Mouse (Mus musculus) heart, adult 8-10 months (tissue): ENCODE data around the gene Mtmr3. TPM values are rescaled to one million over a fixed set of nuclear protein-coding genes. Genes with fewer than 3 reads are reported as not detected.

Experiments
- DNase-seq: peaks from one replicate; pipeline ENCODE4 v3.0.0; 2022; ENCODE audit warnings: low spot score
- total RNA-seq, 4 experiments: library from RNA; stranded (reverse); gene quantifications; 2 replicates each; pipeline ENCODE4 v1.2.4; 2022

Gene Mtmr3
- total RNA-seq, 4 experiments from 2014 or later = 46.6 to 51.9 (median 49.2) TPM

DNA sequence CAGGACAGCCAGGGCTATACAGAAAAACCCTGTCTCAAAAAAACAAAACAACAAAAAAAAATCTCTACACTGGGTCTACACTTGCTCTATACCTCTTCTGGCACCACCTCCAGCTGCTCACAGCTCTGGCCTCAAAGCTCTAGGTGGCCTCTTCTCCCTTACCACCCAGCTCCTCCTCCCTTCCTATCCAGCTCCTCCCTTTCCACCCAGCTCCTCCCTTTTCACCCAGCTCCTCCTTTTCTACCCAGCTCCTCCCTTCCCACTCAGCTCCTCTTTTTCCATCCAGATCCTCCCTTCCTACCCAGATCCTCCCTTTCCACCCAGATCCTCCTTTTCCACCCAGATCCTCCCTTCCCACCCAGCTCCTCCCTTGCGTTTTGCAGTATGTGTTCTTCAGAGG is 127.2 kb downstream of the Mtmr3 start:
- DNase-seq = no peak

DNA sequence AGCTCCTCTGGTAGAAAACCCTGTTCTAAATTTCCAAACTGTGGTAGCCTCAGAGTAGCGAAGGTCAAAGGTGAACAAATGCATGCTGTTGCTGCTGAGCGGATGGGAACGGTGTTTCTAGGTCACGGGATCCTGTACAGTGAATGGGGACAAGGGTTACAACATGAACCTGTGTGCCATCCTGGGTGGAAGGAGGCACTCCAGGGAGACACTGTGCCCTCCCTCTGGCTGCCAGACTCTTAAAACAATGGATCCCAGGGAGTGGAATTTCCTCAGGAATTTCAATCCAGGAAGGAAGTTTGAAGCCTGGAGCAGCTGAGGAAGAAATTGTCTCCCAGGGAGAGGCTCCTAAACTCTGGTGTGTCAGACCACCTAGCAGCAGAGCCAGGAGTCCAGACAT is 128.5 kb downstream of the Mtmr3 start:
- peak; percentile 9 for DNase-seq

DNA sequence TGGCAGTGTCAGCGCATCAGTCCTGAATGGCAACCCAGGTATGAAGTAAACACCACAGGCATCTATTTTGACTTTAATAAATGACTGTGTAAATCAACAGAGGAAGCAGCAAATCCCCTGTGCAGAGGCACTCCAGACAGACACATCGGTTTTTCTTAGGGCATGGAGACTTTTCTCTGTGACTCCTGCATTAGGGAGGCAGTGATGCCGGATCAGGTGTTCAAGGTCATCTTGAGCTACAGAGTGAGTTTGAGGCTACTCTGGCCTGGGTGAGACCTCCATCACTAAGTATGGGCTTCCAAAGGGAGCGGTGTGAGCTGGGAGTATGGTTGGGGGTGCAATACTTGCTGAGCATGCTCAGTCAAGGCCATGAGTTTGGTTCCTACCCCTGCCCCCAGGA is 130.0 kb downstream of the Mtmr3 start:
- DNase-seq = no peak

DNA sequence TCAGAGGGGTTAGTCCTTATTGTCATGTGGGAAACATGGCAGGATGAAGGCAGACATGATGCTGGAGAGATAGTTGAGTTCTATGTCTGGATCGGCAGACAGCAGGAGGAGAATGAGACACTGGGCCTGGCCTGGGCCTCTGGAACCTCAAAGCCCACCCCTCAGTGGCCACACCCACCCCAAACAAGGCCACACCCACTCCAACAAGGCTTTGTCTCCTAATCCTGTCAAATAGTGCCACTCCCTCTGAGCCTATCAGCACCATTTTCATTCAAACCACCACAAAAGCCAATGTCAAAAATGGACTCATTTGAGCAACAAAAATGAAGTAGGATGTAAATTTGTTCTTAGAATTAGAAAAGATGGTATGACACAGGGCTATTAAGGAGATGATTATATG is 130.5 kb downstream of the Mtmr3 start:
- DNase-seq = no peak

- DNase-seq = no peak
Measured at GRCm38 (mm10) chr11:4462868-4463267, 131.8 kb downstream of the Mtmr3 start.

DNA sequence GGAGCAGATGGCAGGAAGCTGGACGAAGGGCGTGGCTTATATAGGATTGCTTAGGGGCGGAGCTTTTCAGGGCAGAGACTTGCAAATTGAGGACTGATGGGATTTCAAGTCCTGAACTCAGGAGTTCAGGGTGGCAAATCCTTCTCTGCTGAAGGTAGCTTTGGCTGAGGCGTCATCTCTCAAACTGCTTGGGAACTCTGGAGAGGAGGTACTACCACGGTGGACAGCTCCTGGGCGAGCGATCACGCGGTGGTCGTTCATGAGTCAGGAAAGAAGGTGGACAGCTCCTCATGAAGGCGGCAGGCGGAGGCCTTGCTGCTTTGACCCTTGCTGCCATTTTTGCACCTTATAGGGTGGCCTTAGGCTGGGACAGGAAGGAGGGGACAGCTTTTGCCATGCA is 133.5 kb downstream of the Mtmr3 start:
- DNase-seq = no peak

DNA sequence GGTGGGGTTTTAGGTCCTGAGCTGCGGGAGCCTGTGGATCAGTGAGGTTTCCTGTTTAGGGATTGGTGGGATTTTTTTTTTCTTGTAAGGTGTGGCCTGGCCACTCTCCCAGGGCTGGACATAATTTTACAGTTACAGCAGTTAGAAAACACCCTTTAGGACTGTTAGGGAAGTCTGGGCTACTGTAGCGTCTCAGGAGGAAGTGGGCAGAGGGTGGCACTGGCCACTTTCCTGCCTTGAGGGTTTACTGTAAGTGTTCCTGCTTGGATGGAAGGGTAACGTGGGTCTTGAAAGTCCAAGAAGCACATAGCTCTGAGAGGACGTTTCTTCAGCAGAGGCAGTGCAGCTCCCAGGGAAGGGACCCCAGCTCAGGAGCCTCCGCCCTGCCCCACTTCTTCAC is 134.0 kb downstream of the Mtmr3 start:
- no peak for DNase-seq

DNA sequence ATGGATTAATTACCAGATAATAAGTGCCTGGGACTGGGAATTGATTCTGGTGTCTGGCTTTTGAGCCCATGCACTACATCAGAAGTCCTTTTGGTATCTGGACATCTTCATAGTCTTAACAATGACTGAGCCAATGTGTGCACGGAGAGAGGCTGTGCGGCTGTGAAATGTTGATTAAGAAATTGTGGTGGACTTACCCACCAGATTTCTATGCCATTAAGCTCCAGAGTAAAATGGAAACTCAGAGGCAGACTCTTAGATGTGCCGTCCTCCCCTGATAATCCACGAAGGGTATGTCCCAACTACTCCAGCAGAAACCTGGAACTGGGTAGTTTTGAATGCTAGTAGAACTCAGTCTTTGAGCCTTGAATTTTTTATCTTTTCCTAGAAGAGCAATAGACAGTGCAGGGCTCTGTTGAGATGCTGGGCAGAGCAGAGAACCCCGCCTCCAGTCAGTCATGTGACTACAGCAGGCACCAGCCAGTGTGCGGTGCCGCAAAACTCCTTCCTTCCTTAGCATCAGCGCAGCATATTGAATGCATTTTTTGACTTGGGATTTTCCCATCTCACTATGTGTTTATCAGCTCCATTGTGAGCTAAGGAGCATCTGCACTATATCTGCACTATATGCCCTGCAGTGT is 139.6 kb downstream of the Mtmr3 start:
- no peak for DNase-seq

DNA sequence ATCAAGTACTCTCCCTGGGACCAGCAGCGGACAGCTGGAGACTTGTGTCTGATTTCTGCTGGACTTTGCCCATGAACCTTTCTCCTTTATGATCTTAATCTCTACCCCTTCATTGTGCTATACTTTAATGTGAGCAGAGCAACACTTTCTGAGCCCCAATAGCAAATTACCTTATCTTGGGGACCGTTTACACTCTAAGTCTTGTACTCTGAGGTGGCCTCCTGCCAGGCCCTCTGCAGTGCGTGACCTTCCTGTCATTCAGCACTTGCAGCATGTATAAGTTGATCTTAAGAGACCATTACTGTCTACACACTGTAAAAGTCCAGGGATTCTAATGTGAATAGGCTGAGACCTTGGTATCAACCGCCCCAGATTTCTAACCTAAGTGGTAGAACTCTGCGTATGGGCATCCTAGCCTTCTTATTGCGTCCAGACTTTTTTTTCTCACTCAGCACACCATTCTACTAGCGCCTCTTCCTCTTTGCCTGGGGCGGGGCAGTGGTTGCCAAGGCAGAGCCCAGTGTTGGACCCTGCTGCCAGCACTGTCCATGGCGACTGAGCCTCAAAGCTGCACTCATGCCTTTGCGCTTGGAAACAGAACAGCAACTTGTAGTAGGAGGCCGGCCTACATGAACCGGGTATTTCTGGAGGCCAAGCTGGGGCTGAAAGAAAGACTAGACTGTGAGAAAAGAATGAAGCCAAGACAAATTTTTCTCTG is 142.0 kb downstream of the Mtmr3 start:
- DNase-seq = no peak

DNA sequence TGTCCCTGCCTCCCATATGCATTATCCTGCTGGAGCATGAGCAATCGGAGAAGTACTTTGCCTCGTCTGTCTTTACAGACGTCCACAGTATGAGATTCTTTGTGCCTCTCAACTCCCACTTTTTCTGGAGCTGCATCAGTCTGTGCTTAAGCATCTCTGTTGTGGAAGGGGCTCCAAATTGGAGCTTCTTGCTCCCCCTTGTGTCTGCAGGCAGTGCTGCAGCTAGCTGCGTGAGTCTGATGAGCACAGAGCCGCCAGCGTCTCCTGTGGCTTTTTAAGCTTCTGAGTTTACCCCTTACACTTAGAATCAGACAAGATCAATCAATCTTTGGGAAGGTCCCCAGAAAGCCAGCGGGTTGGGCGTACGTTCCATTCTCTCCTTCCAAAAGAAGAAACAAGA is 143.5 kb downstream of the Mtmr3 start:
- peak; percentile 13 for DNase-seq

GRCm38 (mm10) chr11:4446195-4446868 is 148.3 kb downstream of the Mtmr3 start:
- DNase-seq = no peak

GRCm38 (mm10) chr11:4442280-4442679 is 152.4 kb downstream of the Mtmr3 start:
- no peak for DNase-seq

DNA sequence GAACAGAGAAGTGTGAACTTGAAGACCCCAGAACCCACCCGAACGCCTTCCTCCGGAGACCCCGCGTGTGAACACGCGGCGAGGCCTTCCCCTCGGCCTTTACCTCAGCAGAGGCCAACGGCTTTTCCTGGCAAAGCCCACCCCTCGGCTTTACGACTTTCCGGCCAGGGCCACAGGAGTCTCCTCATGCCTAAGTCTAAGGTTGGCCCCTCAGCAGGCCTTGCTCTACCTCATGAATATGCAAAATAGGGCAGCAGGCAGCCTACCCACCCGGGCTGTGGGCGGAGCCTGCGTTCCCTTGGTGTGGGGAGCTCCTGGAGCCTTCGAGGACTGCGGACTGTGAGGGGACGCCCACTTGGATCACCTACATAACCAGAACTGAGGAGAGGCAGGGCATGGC is 153.7 kb downstream of the Mtmr3 start, which contains the start of gene Hormad2:
Gene Hormad2 (minus strand): TSS at position 128 of the 400 bp plus-strand sequence.
- no peak for DNase-seq

DNA sequence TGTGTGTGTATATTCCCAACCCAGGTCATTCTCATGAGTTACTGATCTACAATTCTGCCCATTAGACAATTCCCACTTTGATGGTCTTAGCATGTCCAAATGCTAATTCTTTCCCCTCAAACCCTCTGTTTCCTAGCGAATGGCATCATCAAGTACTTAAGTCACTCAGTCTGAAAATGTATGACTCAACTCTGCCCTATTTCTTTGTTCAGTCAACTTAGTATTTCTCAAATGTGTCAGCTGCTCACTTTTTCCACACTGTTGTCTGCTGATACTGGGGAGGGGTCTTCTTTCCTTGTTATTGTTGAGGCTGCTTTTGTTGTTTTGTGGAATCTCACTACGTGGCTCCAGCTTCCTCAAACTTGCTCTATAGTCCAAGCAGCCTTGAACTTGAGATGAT is 156.5 kb downstream of the Mtmr3 start:
- no peak for DNase-seq

DNA sequence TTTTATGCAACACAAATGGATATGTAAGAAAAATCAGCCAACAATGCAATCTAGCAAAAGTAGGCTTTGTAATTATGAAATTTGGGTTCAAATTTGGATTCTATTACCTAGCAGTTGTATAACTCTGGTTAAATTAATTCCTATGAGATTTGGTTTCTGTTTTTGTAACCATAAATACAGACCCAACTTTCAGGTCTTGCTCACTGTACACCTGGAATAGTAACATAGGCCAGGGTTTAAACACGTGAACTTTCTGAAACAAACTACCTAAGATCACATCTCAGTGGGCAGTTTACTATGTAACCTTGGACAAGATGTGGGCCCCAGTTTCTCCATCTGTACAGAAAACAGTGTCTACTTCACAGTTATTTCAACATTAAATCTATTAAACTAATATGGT is 157.3 kb downstream of the Mtmr3 start:
- no peak for DNase-seq

DNA sequence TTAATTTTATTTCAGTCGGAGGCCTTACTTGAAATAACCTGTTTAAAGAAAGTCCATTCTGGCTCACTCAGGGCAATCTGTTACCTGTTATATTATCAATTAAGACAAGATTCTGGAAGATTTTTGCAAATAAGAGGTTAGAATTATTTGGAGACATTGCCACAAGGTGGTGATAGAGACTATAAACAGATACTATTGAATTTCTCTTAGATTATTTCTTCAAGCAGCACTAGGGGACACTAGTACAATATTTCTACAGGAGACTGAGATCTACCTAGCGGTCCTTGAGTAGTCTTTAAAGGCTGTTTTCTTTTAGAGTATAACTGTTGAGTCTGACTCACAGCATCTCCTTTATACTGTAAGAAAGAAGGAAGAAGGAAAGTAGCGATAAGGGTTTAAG is 158.0 kb downstream of the Mtmr3 start:
- DNase-seq = peak; percentile 21

DNA sequence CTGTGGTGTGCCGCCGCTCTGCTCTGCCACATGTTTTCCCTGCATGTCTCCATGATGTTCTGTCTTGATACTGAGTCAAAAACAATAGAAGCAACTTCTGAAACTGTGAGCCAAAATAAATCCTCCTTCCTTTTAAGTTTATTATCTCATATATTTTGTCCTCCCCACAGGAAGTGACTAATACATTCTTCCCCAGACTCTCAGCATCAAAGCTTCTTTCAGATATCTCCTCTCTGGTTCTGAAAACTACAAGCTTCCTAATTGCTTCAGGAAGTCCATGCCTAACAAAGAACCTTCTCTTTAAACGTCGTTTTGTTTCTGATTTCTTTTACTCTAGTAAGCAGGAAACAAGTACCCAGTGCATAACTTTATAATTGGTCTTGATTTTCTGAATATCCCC is 160.2 kb downstream of the Mtmr3 start:
- DNase-seq = no peak

Other genes with a start within 250 kb of the Mtmr3 start
- not detected for gene Hormad2, start 153.8 kb downstream of the Mtmr3 start, total RNA-seq
- gene Gm11032, start 25.2 kb upstream of the Mtmr3 start, total RNA-seq = not detected
- 10 to 100 TPM; 14.1 to 18.4 (median 15.3) TPM for gene Ascc2, start 42.9 kb upstream of the Mtmr3 start, total RNA-seq
- 1,000 to 10,000 TPM; 1,379 to 1,599 (median 1,505) TPM for gene Uqcr10, start 109.5 kb upstream of the Mtmr3 start, total RNA-seq
- gene Zmat5, start 109.8 kb upstream of the Mtmr3 start, total RNA-seq = 10 to 100 TPM; 25.9 to 31.7 (median 26.3) TPM
- gene Cabp7, start 151.9 kb upstream of the Mtmr3 start, total RNA-seq = not detected